Mouse (Mus musculus) kidney, adult 2 months (tissue): ENCODE results near the gene Gm13691.

Experiments
- CTCF ChIP-seq: fragments of 200-500 bp; conservative IDR thresholded peaks from 2 replicates; pipeline ENCODE4 v1.5.1; 2011; ENCODE audit warnings: low read depth, mild to moderate bottlenecking, control low read depth, low read length, moderate library complexity, mixed read lengths; ENCODE audit not compliant: insufficient read depth, insufficient read length
- POLR2A ChIP-seq: fragments of 200-500 bp; IDR thresholded peaks from one replicate; pipeline ENCODE4 v1.6.1; 2011; ENCODE audit warnings: low read depth, low read length, control low read depth

DNA sequence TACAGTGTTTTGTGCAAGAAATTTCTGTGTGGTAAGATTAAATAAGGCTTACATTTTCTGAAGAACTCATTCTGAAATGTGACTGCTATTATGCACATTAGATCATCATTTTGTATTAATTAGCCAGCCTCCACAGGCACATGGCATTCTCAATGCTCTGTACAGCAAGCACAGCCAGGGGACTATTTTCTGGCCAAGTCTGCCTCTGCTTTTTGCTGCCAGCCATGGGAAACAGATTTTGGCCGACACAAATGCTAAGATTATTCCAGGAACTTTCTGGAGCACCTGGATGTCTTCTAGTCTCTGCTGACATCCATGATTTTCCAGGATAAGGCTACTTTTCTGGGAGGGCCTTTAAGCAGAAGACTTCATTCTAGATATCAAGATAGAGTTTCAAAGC lies 18.6 kb downstream of the Gm13691 start:
- TF ChIP-seq CTCF (no peak), POLR2A (no peak)
